ENCODE assay signal across 30 mouse cellular contexts in the genomic region with DNA sequence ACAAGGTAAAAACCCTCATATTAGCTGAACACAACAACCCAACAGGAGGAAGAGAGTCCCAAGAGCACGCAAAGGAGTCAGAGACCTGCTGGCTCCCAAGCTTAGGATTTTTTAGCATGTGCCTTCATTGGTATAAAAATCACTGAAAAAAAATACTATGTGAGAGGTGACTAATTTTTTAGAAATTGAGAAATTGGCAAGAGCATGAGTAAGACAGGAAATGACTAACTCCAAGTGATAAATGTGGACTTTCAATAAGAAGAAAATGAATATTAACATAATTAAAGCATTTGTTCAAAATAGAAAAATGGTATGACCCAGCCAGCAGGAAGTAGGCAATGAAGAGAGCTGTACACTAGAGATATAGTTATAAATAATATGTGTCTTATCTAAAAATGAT.
DNase-seq lines count a peak whose midpoint lies in the region; ATAC-seq and TF ChIP-seq lines count a peak whose summit lies in the region.
"Had no signal": no experiment of that assay in that cellular context is flagged by ENCODE, and none has a peak within 500 bp of the region (broad histone marks: within the 10 kb centered on the region; RNA-seq: fewer than 3 reads in every experiment).

No protein-coding gene starts in this region.

- peaks cover 9% of the 10 kb centered on the region; the same call in 1 of the 2 replicates for H3K9me3 ChIP-seq in hindbrain, embryonic 13.5 days
- H3K9me3 ChIP-seq: embryonic facial prominence, embryonic 12.5 days; embryonic facial prominence, embryonic 15.5 days; heart, embryonic 12.5 days; heart, embryonic 15.5 days had no signal

- intact Hi-C loops in gastrocnemius, postnatal 36 days (cut with DNase I) = no loop called here

- TF ChIP-seq POLR2A in myocyte (IDR thresholded peaks at IDR 0.05; ENCODE audit: insufficient read length, low read depth) = no peak

- ATAC-seq in hindbrain, embryonic 13.5 days (ENCODE audit: low FRiP score) = no peak
- ATAC-seq: forebrain, embryonic 13.5 days; forebrain, embryonic 16.5 days; hindbrain, postnatal 0 days; inflammation-experienced regulatory T-cells, adult 6 months; intestine, embryonic 16.5 days; Patski had no signal

- H3K79me2 ChIP-seq in myocyte (ENCODE audit: control insufficient read depth, insufficient read depth) = no peaks in the 10 kb centered on the region

- H3K27me3 ChIP-seq in myocyte (ENCODE audit: control insufficient read depth, insufficient read depth, insufficient read length) = no peaks in the 10 kb centered on the region
- no peaks in the 10 kb centered on the region for H3K27me3 ChIP-seq in hindbrain, embryonic 13.5 days
- H3K27me3 ChIP-seq: embryonic facial prominence, embryonic 12.5 days; embryonic facial prominence, embryonic 15.5 days; forebrain, embryonic 13.5 days; heart, embryonic 12.5 days; heart, embryonic 15.5 days; Patski had no signal

- H3K4me3 ChIP-seq in myocyte = no peak overlapping the region
- H3K4me3 ChIP-seq in hindbrain, embryonic 13.5 days = no peak overlapping the region
- H3K4me3 ChIP-seq: embryonic facial prominence, embryonic 12.5 days; embryonic facial prominence, embryonic 15.5 days; erythroblast, embryonic 14.5 days; forebrain, embryonic 13.5 days; gastrocnemius, adult 2 months; heart, embryonic 12.5 days; heart, embryonic 15.5 days; hindbrain, embryonic 10.5 days had no signal

- H3K4me2 ChIP-seq in myocyte (ENCODE audit: low read depth) = no peak overlapping the region
- no peak overlapping the region for H3K4me2 ChIP-seq in hindbrain, embryonic 13.5 days
- H3K4me2 ChIP-seq: embryonic facial prominence, embryonic 12.5 days; embryonic facial prominence, embryonic 15.5 days; forebrain, embryonic 13.5 days; heart, embryonic 12.5 days; heart, embryonic 15.5 days; hindbrain, embryonic 14.5 days had no signal

- no peak overlapping the region for H3ac ChIP-seq in myocyte (ENCODE audit: control insufficient read depth, insufficient read length)

- H3K27ac ChIP-seq in hindbrain, embryonic 13.5 days = no peak overlapping the region
- H3K27ac ChIP-seq: embryonic facial prominence, embryonic 12.5 days; embryonic facial prominence, embryonic 15.5 days; forebrain, embryonic 13.5 days; gastrocnemius, adult 2 months; heart, embryonic 15.5 days; hindbrain, embryonic 10.5 days; hindbrain, embryonic 14.5 days; hindbrain, postnatal 0 days had no signal

- H3K36me3 ChIP-seq in myocyte (ENCODE audit: control insufficient read depth, insufficient read depth) = no peaks in the 10 kb centered on the region
- 0 out of 2 replicates have a peak, but pooled peaks cover 4% of the 10 kb centered on the region for H3K36me3 ChIP-seq in hindbrain, embryonic 13.5 days
- H3K36me3 ChIP-seq: embryonic facial prominence, embryonic 12.5 days; embryonic facial prominence, embryonic 15.5 days; heart, embryonic 12.5 days; heart, embryonic 15.5 days; hindbrain, embryonic 10.5 days had no signal

- H3K4me1 ChIP-seq in hindbrain, embryonic 13.5 days (replicated peaks) = no peaks in the 10 kb centered on the region
- H3K4me1 ChIP-seq: embryonic facial prominence, embryonic 12.5 days; embryonic facial prominence, embryonic 15.5 days; forebrain, embryonic 13.5 days; heart, embryonic 12.5 days; heart, embryonic 15.5 days; hindbrain, embryonic 10.5 days had no signal

- DNase-seq in 416B (ENCODE audit: low read depth) (peak; percentile 54), adipocyte (ENCODE audit: low spot score) (peak; percentile 7)
- no peak for DNase-seq in urinary bladder, adult 2 months (ENCODE audit: low spot score)
- no peak for DNase-seq in gastrocnemius, postnatal 36 days
- DNase-seq: adrenal gland, adult 2 months; adrenal gland, postnatal 14 days; cerebellum, adult 11-12 months; cerebellum, adult 9-10 months; cerebellum, postnatal 14 days; gastrocnemius, adult 2 months; gastrocnemius, postnatal 14 days; heart, adult 18-20 months; heart, postnatal 10 days; heart, postnatal 36 days; kidney, adult 18-20 months had no signal

- WGBS in hindbrain, embryonic 13.5 days = 98% methylated on average over 1 of the region's 1 CpGs

- H3K9ac ChIP-seq in hindbrain, embryonic 13.5 days = no peak overlapping the region
- H3K9ac ChIP-seq: embryonic facial prominence, embryonic 12.5 days; embryonic facial prominence, embryonic 15.5 days; forebrain, embryonic 13.5 days; heart, embryonic 12.5 days; heart, embryonic 15.5 days; hindbrain, embryonic 14.5 days had no signal

TF ChIP-seq in myocyte, 11 proteins besides CTCF, POLR2A, EP300 and RAD21:
- peak; percentile 61; the same call in 1 of the 2 replicates for TF ChIP-seq CEBPB (IDR thresholded peaks at IDR 0.05; ENCODE audit: insufficient read depth, poor library complexity, severe bottlenecking)
- no peak for TF ChIP-seq SRF (IDR thresholded peaks at IDR 0.05; ENCODE audit: control insufficient read depth, insufficient read length, low read depth)

Comparison
In these comparisons a context has a peak if more than half of its experiments do, and no peak if none do; other contexts are left out.
1. DNase-seq: peak in 416B (single experiment) and adipocyte (single experiment); none in urinary bladder, adult 2 months (single experiment) and gastrocnemius, postnatal 36 days (0 of 2).